Mouse (Mus musculus): ENCODE data around the gene Kif1c. TPM values are rescaled to one million over a fixed set of nuclear protein-coding genes. Genes with fewer than 3 reads are reported as not detected.

The Kif1c gene
- polyA plus RNA-seq (2014; fragmentation: Nextera tagmentation; extraction: Ambion mirVana): 12.4 and 13.7 TPM in 2 replicates

- ATAC-seq (ENCODE audit: insufficient read depth) (peak; percentile 95), DNase-seq (peak; percentile 97)
- TF ChIP-seq CTCF (IDR thresholded peaks at IDR 0.05; ENCODE audit: low read depth): no peak
- Histone ChIP-seq H3K9me3 (ENCODE audit: low read depth, low read length) (no peaks in the 10 kb centered on the region), H3K27me3 (ENCODE audit: insufficient read depth, low read length) (no peaks in the 10 kb centered on the region), H3K4me2 (peak within 1 kb of the TSS; percentile 88), H3K27ac (ENCODE audit: low read depth) (peak within 1 kb of the TSS; percentile 96), H3K36me3 (ENCODE audit: insufficient read depth) (peaks cover 23% of the 10 kb centered on the region), H3K9ac (peak within 1 kb of the TSS; percentile 91), H3K4me3 (ENCODE audit: low read depth, low read length) (peak within 1 kb of the TSS; percentile 71), H3K4me1 (ENCODE audit: insufficient read depth) (peaks cover 8% of the 10 kb centered on the region; the same call in 1 of the 2 replicates)
- 1% methylated on average over 62 of the region's 69 CpGs for WGBS
Measured at GRCm38 (mm10) chr11:70699722-70700556, at the start of gene Kif1c, which contains the start of gene Inca1. Gene Kif1c, plus strand, starts transcription at chr11:70700548. Gene Inca1, minus strand, starts transcription at chr11:70700155.

DNA sequence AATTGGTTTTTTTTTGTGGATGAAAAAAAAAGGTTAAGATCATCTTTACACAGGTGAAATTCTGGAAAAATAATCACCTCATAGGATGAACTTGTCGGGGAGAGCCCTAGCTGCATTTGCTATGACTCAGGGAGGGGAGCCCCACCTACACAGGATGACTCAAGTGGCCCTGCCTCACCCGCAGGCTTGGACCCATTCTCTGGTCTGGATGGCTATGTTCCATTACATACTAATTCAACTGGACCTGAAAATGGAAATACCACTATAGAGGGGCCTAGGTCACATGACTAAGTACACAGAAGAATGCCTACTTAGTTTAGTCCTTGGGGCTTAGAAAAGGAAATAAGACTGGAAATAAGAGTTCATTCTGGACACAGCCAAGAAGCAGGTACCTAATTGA is 49.0 kb upstream of the Kif1c start:
- peak overlapping the region; percentile 97 for H3K4me2 ChIP-seq
- peak overlapping the region; percentile 8 for H3K4me3 ChIP-seq (ENCODE audit: low read depth, low read length)
- TF ChIP-seq CTCF (IDR thresholded peaks at IDR 0.05; ENCODE audit: low read depth): no peak
- no peak overlapping the region for H3K9ac ChIP-seq
- H3K9me3 ChIP-seq (ENCODE audit: low read depth, low read length): no peaks in the 10 kb centered on the region
- no peaks in the 10 kb centered on the region for H3K27me3 ChIP-seq (ENCODE audit: insufficient read depth, low read length)
- ATAC-seq (ENCODE audit: insufficient read depth) (no peak), DNase-seq (no peak)
- WGBS: 57% methylated on average over 2 of the region's 2 CpGs
- H3K36me3 ChIP-seq (ENCODE audit: insufficient read depth): peaks cover 57% of the 10 kb centered on the region
- no peak overlapping the region for H3K27ac ChIP-seq (ENCODE audit: low read depth)
- peaks cover 7% of the 10 kb centered on the region for H3K4me1 ChIP-seq (ENCODE audit: insufficient read depth)

GRCm38 (mm10) chr11:70652029-70652883 is 48.1 kb upstream of the Kif1c start:
- Histone ChIP-seq H3K9me3 (ENCODE audit: low read depth, low read length) (no peaks in the 10 kb centered on the region), H3K4me1 (ENCODE audit: insufficient read depth) (peaks cover 15% of the 10 kb centered on the region), H3K4me3 (ENCODE audit: low read depth, low read length) (peak overlapping the region; percentile 100), H3K9ac (peak overlapping the region; percentile 97), H3K27me3 (ENCODE audit: insufficient read depth, low read length) (no peaks in the 10 kb centered on the region), H3K4me2 (peak overlapping the region; percentile 97), H3K36me3 (ENCODE audit: insufficient read depth) (peaks cover 57% of the 10 kb centered on the region), H3K27ac (ENCODE audit: low read depth) (peak overlapping the region; percentile 99)
- 45% methylated on average over 12 of the region's 12 CpGs for WGBS
- DNase-seq (no peak), ATAC-seq (ENCODE audit: insufficient read depth) (no peak)
- TF ChIP-seq CTCF (IDR thresholded peaks at IDR 0.05; ENCODE audit: low read depth): no peak

DNA sequence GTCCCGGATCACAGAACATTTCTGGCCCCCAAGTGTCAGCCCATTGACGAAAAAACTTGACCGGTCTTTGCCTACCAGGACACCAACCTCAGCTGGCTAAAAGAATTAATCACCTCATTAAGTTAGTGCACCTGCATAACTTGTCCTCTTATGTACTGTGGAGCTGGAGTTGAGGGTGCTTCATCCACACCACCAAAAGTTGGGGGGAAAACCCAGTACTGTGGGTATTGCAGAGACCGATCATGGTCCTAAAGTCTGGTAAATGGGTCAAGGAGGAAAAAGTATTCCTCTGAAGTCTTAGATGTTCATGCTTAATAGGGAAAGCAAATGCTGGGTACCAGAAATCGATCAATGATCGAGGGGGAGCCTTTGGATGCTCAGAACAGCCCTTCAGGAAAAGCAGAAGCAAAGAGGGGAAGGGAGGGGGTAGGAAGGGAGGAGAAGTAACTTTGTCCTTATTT is 47.4 kb upstream of the Kif1c start:
- Histone ChIP-seq H3K4me2 (peak overlapping the region; percentile 97), H3K4me3 (ENCODE audit: low read depth, low read length) (peak overlapping the region; percentile 100), H3K36me3 (ENCODE audit: insufficient read depth) (peaks cover 53% of the 10 kb centered on the region), H3K9me3 (ENCODE audit: low read depth, low read length) (no peaks in the 10 kb centered on the region), H3K4me1 (ENCODE audit: insufficient read depth) (peaks cover 22% of the 10 kb centered on the region), H3K9ac (peak overlapping the region; percentile 97), H3K27ac (ENCODE audit: low read depth) (peak overlapping the region; percentile 99), H3K27me3 (ENCODE audit: insufficient read depth, low read length) (no peaks in the 10 kb centered on the region)
- 43% methylated on average over 6 of the region's 6 CpGs for WGBS
- no peak for ATAC-seq (ENCODE audit: insufficient read depth)
- DNase-seq: no peak
- TF ChIP-seq CTCF (IDR thresholded peaks at IDR 0.05; ENCODE audit: low read depth): no peak

DNA sequence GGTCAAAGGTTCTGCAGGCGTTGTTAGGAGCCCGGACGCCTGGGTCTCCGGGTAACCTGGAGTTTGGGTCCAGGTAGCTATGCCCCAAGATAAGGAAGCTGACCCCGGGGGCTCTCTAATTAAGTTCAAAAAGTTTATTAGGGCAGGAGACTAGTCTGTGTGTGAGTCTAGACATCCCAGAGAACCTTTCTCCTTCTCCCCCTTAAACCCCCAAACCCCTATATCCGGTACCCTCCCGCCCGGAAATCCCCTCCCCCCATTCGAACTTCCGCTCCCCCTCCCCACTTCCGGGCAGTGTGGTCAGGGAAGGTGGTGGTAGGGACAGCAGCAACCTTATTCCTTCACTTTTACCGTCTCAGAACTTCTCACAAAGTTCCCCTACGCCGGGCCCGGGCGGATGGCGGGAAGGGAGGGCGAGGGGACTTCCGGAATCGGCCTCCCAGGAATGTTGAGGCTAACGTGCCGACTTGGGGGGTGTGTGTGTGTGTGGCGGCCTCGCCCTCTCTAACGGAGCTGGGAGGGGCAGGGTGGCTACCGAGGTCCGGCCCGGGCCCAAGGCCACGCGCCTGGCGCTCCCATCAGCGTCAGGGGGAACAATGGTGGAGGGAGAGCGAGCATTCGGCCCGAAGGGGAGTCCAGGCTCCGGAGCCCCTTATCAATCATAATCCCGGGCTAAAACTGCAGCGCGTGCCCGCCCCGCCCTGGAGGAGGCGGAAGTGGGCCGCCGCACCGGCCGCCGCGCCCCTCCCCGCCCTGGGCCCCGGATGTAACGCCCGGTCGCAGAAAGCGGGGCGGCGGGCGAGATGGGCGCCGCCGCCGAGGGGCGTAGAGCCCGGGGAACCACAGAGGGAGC is 46.8 kb upstream of the Kif1c start:
- WGBS: under 1% methylated on average over 63 of the region's 63 CpGs
- no peaks in the 10 kb centered on the region for H3K9me3 ChIP-seq (ENCODE audit: low read depth, low read length)
- peaks cover 48% of the 10 kb centered on the region for H3K36me3 ChIP-seq (ENCODE audit: insufficient read depth)
- H3K27me3 ChIP-seq (ENCODE audit: insufficient read depth, low read length): no peaks in the 10 kb centered on the region
- peak overlapping the region; percentile 100 for H3K4me3 ChIP-seq (ENCODE audit: low read depth, low read length)
- peaks cover 26% of the 10 kb centered on the region for H3K4me1 ChIP-seq (ENCODE audit: insufficient read depth)
- peak overlapping the region; percentile 99 for H3K27ac ChIP-seq (ENCODE audit: low read depth)
- peak; percentile 80 for DNase-seq
- H3K4me2 ChIP-seq: peak overlapping the region; percentile 97
- ATAC-seq (ENCODE audit: insufficient read depth): peak; percentile 41
- H3K9ac ChIP-seq: peak overlapping the region; percentile 97
- TF ChIP-seq CTCF (IDR thresholded peaks at IDR 0.05; ENCODE audit: low read depth): no peak

GRCm38 (mm10) chr11:70654198-70654922 is 46.0 kb upstream of the Kif1c start, which contains the start of gene Pfn1:
Gene Pfn1, minus strand, starts transcription at chr11:70654644.
- Histone ChIP-seq H3K36me3 (ENCODE audit: insufficient read depth) (peaks cover 43% of the 10 kb centered on the region), H3K9me3 (ENCODE audit: low read depth, low read length) (no peaks in the 10 kb centered on the region), H3K9ac (peak within 1 kb of the TSS; percentile 97), H3K4me3 (ENCODE audit: low read depth, low read length) (peak within 1 kb of the TSS; percentile 100), H3K27ac (ENCODE audit: low read depth) (peak within 1 kb of the TSS; percentile 99), H3K4me1 (ENCODE audit: insufficient read depth) (peaks cover 26% of the 10 kb centered on the region), H3K4me2 (peak within 1 kb of the TSS; percentile 97), H3K27me3 (ENCODE audit: insufficient read depth, low read length) (no peaks in the 10 kb centered on the region)
- DNase-seq (peak; percentile 88), ATAC-seq (ENCODE audit: insufficient read depth) (peak; percentile 42)
- 1% methylated on average over 60 of the region's 61 CpGs for WGBS
- no peak for TF ChIP-seq CTCF (IDR thresholded peaks at IDR 0.05; ENCODE audit: low read depth)
